ENCODE assay signal across 31 mouse cellular contexts in genomic region chr1:191812949-191813691, GRCm38 (mm10). TPM values are rescaled to one million over a fixed set of nuclear protein-coding genes. Genes with fewer than 3 reads are reported as not detected.
DNase-seq lines count a peak whose midpoint lies in the region; ATAC-seq and TF ChIP-seq lines count a peak whose summit lies in the region.
"Had no signal": no experiment of that assay in that cellular context is flagged by ENCODE, and none has a peak within 500 bp of the region (broad histone marks: within the 10 kb centered on the region; RNA-seq: fewer than 3 reads in every experiment).

No protein-coding gene starts in this region.

- peak overlapping the region; percentile 85 for H3K27ac ChIP-seq in bone marrow, adult 2 months (ENCODE audit: control insufficient read depth, insufficient read depth, low read depth, low read length, poor library complexity)
- no peak overlapping the region for H3K27ac ChIP-seq in neural tube, embryonic 15.5 days (replicated peaks)
- H3K27ac ChIP-seq: embryonic facial prominence, embryonic 15.5 days; forebrain, embryonic 12.5 days; heart, embryonic 10.5 days; heart, embryonic 15.5 days; hindbrain, embryonic 13.5 days; limb, embryonic 12.5 days; macrophage; stomach, embryonic 15.5 days had no signal

- no peak overlapping the region for H3K9ac ChIP-seq in neural tube, embryonic 15.5 days (replicated peaks)
- H3K9ac ChIP-seq: embryonic facial prominence, embryonic 15.5 days; forebrain, embryonic 12.5 days; forebrain, postnatal 0 days; heart, embryonic 15.5 days; hindbrain, embryonic 13.5 days; limb, embryonic 12.5 days; stomach, embryonic 15.5 days had no signal

- peaks cover 4% of the 10 kb centered on the region for H3K4me1 ChIP-seq in bone marrow, adult 2 months (ENCODE audit: control insufficient read depth, insufficient read depth, low read length)
- peaks cover 4% of the 10 kb centered on the region; the same call in 1 of the 2 replicates for H3K4me1 ChIP-seq in neural tube, embryonic 15.5 days
- H3K4me1 ChIP-seq: stomach, embryonic 15.5 days had no signal

- no peak for ATAC-seq in neural tube, embryonic 15.5 days (ENCODE audit: low FRiP score)
- ATAC-seq: forebrain, postnatal 0 days; intestine, embryonic 16.5 days; lung, postnatal 0 days; midbrain, embryonic 16.5 days; Patski had no signal

- H3K4me2 ChIP-seq in neural tube, embryonic 15.5 days: no peak overlapping the region
- H3K4me2 ChIP-seq: embryonic facial prominence, embryonic 15.5 days; forebrain, embryonic 12.5 days; heart, embryonic 15.5 days; hindbrain, embryonic 13.5 days; limb, embryonic 12.5 days; liver, embryonic 11.5 days; stomach, embryonic 15.5 days had no signal

- WGBS in bone marrow, adult 2 months: 46% methylated on average over 13 of the region's 13 CpGs
- 85% methylated on average over 13 of the region's 13 CpGs for WGBS in neural tube, embryonic 15.5 days

- TF ChIP-seq POLR2A in bone marrow, adult 2 months (IDR thresholded peaks at IDR 0.05; ENCODE audit: borderline replicate concordance, control insufficient read depth, low read depth, low read length): no peak

- H3K36me3 ChIP-seq in neural tube, embryonic 15.5 days: no peaks in the 10 kb centered on the region
- H3K36me3 ChIP-seq: embryonic facial prominence, embryonic 15.5 days; forebrain, embryonic 12.5 days; G1E; heart, embryonic 10.5 days; heart, embryonic 15.5 days; hindbrain, embryonic 13.5 days; limb, embryonic 12.5 days; stomach, embryonic 15.5 days had no signal

- H3K9me3 ChIP-seq in neural tube, embryonic 15.5 days (replicated peaks): no peaks in the 10 kb centered on the region
- H3K9me3 ChIP-seq: embryonic facial prominence, embryonic 15.5 days; forebrain, embryonic 12.5 days; G1E; heart, embryonic 10.5 days; heart, embryonic 15.5 days; hindbrain, embryonic 13.5 days; limb, embryonic 12.5 days; stomach, embryonic 15.5 days had no signal

- H3K4me3 ChIP-seq in bone marrow, adult 2 months (replicated peaks; ENCODE audit: control insufficient read depth, low read depth, low read length): no peak overlapping the region
- H3K4me3 ChIP-seq in neural tube, embryonic 15.5 days (replicated peaks): no peak overlapping the region
- H3K4me3 ChIP-seq: embryonic facial prominence, embryonic 15.5 days; forebrain, embryonic 12.5 days; heart, embryonic 10.5 days; heart, embryonic 15.5 days; hindbrain, embryonic 13.5 days; limb, embryonic 12.5 days; stomach, embryonic 15.5 days had no signal

- no peak for TF ChIP-seq CTCF in bone marrow, adult 2 months (IDR thresholded peaks at IDR 0.05; ENCODE audit: control insufficient read depth, insufficient read depth, low read length)

- DNase-seq in B cell, adult 2 months: peak; percentile 79 to 83
- peak; percentile 19 for DNase-seq in spleen, adult 12 weeks (ENCODE audit: low spot score)
- peak; percentile 85 to 87 for DNase-seq in spleen, postnatal 36 days (ENCODE audit: low spot score in 2 of 2)
- DNase-seq in heart, adult 11 months: no peak
- no peak for DNase-seq in thymus, postnatal 4 days
- DNase-seq: adrenal gland, postnatal 14 days; cerebellum, adult 18-20 months; cerebellum, postnatal 10 days; forebrain, postnatal 0 days; gastrocnemius, postnatal 10 days; heart, postnatal 4 days; kidney, adult 8-10 months; kidney, postnatal 14 days; layer of hippocampus, adult 9-11 months; right cerebral cortex, postnatal 4 days had no signal

- H3K27me3 ChIP-seq in neural tube, embryonic 15.5 days (replicated peaks): no peaks in the 10 kb centered on the region
- H3K27me3 ChIP-seq: embryonic facial prominence, embryonic 15.5 days; forebrain, embryonic 12.5 days; heart, embryonic 15.5 days; hindbrain, embryonic 13.5 days; limb, embryonic 12.5 days; Patski; stomach, embryonic 15.5 days had no signal

RNA-seq across cellular contexts. Expression of gene Nek2, which starts 8.1 kb away (rescaled TPM):
- polyA plus RNA-seq in bone marrow, adult 2 months (2011; ENCODE audit: insufficient read depth, insufficient read length, low replicate concordance, missing spikeins): 23.5 and 26.9 TPM in 2 replicates
- polyA plus RNA-seq in neural tube, embryonic 15.5 days (2015; fragmentation: Nextera tagmentation; extraction: Ambion mirVana): 3.6 and 11.2 TPM in 2 replicates

Comparison
In these comparisons a context has a peak if more than half of its experiments do, and no peak if none do; other contexts are left out.
1. DNase-seq: peak in B cell, adult 2 months (2 of 2), spleen, adult 12 weeks (single experiment) and spleen, postnatal 36 days (2 of 2); none in heart, adult 11 months (single experiment) and thymus, postnatal 4 days (single experiment).